Mouse (Mus musculus) embryonic facial prominence, embryonic 11.5 days (tissue): ENCODE results near the gene Psmb10. TPM values are rescaled to one million over a fixed set of nuclear protein-coding genes. Genes with fewer than 3 reads are reported as not detected.

Experiments
- ATAC-seq: fragments of 200-750 bp; cut with Nextera tagmentation; replicated peaks from 2 replicates; pipeline ENCODE4 v1.8.0; 2017; ENCODE audit warnings: low read depth; ENCODE audit not compliant: insufficient number of reproducible peaks, low FRiP score, low TSS enrichment
- DNase-seq: peaks from one replicate; pipeline ENCODE4 v3.0.0-alpha.2; 2015; ENCODE audit warnings: low spot score
- H3K27ac ChIP-seq: fragments of 300-500 bp; sonication (generic); replicated peaks from 2 replicates; pipeline ENCODE4 v1.5.1; 2014; ENCODE audit warnings: mild to moderate bottlenecking, low read depth, low read length, control low read depth
- H3K27me3 ChIP-seq: fragments of 300-500 bp; sonication (generic); 2 replicates; pipeline ENCODE4 v1.6.1; 2014; ENCODE audit warnings: mild to moderate bottlenecking, low read length, moderate library complexity, mixed read lengths; ENCODE audit not compliant: control insufficient read depth, insufficient read depth
- H3K36me3 ChIP-seq: fragments of 300-500 bp; sonication (generic); replicated peaks from 2 replicates; pipeline ENCODE4 v1.6.1; 2014; ENCODE audit warnings: low read depth, mild to moderate bottlenecking, low read length, moderate library complexity, mixed read lengths; ENCODE audit not compliant: control insufficient read depth, insufficient read depth
- H3K4me1 ChIP-seq: fragments of 300-500 bp; sonication (generic); 2 replicates; pipeline ENCODE4 v1.6.1; 2014; ENCODE audit warnings: low read length, mixed read lengths; ENCODE audit not compliant: control insufficient read depth, insufficient read depth
- H3K4me2 ChIP-seq: fragments of 300-500 bp; sonication (generic); 2 replicates; pipeline ENCODE4 v1.6.1; 2014; ENCODE audit warnings: low read depth, mild to moderate bottlenecking, control low read depth, low read length, moderate library complexity
- H3K4me3 ChIP-seq: fragments of 300-500 bp; sonication (generic); 2 replicates; pipeline ENCODE4 v1.5.1; 2014; ENCODE audit warnings: low read depth, low read length, control low read depth
- H3K9ac ChIP-seq: fragments of 300-500 bp; sonication (generic); replicated peaks from 2 replicates; pipeline ENCODE4 v1.6.1; 2014; ENCODE audit warnings: mild to moderate bottlenecking, control low read depth, low read length
- H3K9me3 ChIP-seq: fragments of 300-500 bp; sonication (generic); replicated peaks from 2 replicates; pipeline ENCODE4 v1.6.1; 2016; ENCODE audit warnings: mild to moderate bottlenecking, low read length, inconsistent platforms, mixed read lengths; ENCODE audit not compliant: control insufficient read depth
- WGBS: fragments of 180-500 bp; shearing (Covaris S2); extraction: QIAGEN DNeasy Blood & Tissue Kit; methylation state at CpG from one replicate; pipeline ENCODE4 v1.1.7; 2014; 5-methylcytosine and 5-hydroxymethylcytosine counted together
- polyA plus RNA-seq: library from polyadenylated mRNA; unstranded; fragments of >200 nt; fragmentation: Nextera tagmentation; extraction: Ambion mirVana; gene quantifications from 2 replicates; pipeline ENCODE4 v1.2.1, GENCODE M21; 2014

The Psmb10 gene
- polyA plus RNA-seq, 1 experiment from 2014 or later: 23.1 TPM

DNA sequence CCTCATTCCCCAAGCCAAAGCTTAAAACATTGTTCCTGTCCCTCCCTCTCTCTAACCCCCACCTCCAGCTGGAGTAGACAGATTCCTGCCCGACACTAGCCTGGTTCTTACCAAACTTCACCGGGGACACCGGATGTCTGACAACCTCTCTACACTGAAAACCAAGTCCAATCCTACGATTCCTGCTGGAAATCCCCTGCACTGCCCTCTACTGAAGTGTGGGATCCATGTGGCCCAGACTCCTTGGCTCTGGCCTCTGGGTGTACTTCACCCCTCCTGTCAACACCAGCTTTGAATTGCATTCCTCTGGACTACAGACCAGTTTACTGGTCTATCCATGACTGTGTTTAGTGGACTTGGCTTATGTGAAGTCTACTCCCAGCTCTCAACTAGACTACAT, 18.3 kb upstream of the Psmb10 start:
- no peak overlapping the region for H3K4me2 ChIP-seq

DNA sequence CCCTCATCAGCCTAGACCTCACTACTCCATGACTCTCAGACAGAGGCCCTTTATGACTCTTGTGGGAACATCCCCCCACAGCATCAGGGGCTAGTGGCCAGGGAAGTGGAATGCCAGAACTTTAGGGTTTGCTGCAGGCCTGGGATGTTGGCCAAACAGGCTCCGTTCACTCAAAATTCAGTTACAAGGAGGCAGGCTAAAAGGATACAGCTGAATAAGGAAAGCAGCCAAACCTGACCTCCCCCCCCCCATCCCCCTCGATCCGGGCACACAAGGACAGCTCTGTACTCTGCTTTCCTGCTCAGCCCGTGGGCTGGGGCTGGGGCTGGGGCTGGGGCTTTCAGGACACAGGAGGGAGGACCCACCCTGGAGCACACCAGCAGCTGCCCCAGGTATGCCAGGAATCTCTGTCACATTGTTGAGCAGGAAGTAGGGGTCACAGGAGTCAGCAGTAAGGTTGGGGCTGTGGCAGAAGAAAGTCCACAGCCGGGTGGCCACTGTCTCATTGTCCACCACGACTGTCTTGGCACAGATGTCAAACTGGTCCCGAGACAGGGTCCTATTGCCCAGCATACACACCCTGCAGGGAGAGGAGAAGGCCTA, 12.9 kb upstream of the Psmb10 start:
- Histone ChIP-seq H3K27me3 (no peaks in the 10 kb centered on the region), H3K27ac (no peak overlapping the region), H3K4me1 (no peaks in the 10 kb centered on the region), H3K4me3 (no peak overlapping the region), H3K9me3 (no peaks in the 10 kb centered on the region), H3K4me2 (no peak overlapping the region), H3K9ac (no peak overlapping the region), H3K36me3 (no peaks in the 10 kb centered on the region; the same call in none of the 2 replicates)
- no peak for DNase-seq
- WGBS: 19% methylated on average over 7 of the region's 7 CpGs
- ATAC-seq: no peak

More for the DNA sequence above, 18.3 kb upstream of the Psmb10 start:
- H3K9me3 ChIP-seq: no peaks in the 10 kb centered on the region
- no peaks in the 10 kb centered on the region for H3K4me1 ChIP-seq
- DNase-seq (no peak), ATAC-seq (no peak)
- 91% methylated on average over 4 of the region's 4 CpGs for WGBS
- H3K27me3 ChIP-seq: no peaks in the 10 kb centered on the region
- H3K9ac ChIP-seq: no peak overlapping the region
- no peaks in the 10 kb centered on the region; the same call in 1 of the 2 replicates for H3K36me3 ChIP-seq
- H3K27ac ChIP-seq: no peak overlapping the region
- no peak overlapping the region for H3K4me3 ChIP-seq

DNA sequence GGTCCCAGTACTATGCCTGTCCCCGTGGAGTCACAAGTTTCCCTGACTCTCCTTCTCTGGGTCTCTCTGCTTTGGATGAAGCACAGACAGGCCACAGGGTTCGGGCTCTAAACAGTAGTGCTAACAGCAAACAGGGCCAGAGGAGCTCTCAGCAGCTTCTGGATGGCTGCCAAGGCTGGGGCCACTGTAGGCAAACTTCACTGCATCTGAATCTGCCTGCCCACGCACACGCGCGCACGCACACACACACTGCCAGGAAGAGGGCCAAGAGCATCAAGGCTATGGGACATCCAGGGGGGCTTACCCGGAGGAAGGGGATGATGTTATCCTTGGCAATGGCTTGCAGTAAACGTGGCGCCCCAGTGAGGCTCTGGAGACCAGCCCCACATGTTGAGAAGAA, 11.1 kb upstream of the Psmb10 start:
- Histone ChIP-seq H3K4me1 (no peaks in the 10 kb centered on the region), H3K27me3 (no peaks in the 10 kb centered on the region), H3K4me3 (no peak overlapping the region), H3K4me2 (no peak overlapping the region), H3K36me3 (peaks cover 5% of the 10 kb centered on the region), H3K27ac (no peak overlapping the region), H3K9me3 (no peaks in the 10 kb centered on the region), H3K9ac (no peak overlapping the region)
- ATAC-seq (no peak), DNase-seq (no peak)
- WGBS: 90% methylated on average over 10 of the region's 10 CpGs

DNA sequence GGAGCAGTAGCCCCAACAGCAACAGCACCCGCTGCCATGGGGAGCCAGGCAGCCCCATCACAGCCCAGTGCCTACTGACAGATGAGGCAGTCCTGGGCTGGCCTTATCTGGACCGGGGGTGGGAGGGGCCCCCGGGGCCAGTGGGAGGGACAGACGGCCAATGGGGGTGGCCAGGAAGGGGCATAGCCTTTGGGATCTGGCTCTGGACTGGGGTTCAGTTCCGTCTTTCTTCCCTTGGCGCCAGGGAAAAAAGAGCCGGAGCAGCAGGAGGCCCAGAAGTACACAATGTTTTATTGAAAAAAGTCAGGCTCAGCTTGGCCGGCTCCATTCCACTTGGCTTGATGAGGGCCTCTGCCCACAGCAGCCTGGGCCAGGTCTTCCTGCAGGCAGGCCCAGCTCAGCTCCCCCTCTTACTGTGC, 5.1 kb upstream of the Psmb10 start, which contains the start of gene Lcat:
Lcat (minus strand) TSS at position 62 of the 419 bp plus-strand sequence.
- Histone ChIP-seq H3K27me3 (no peaks in the 10 kb centered on the region), H3K4me2 (no peak within 1 kb of the TSS), H3K4me1 (no peaks in the 10 kb centered on the region), H3K36me3 (peaks cover 7% of the 10 kb centered on the region), H3K4me3 (no peak within 1 kb of the TSS), H3K9me3 (no peaks in the 10 kb centered on the region), H3K27ac (no peak within 1 kb of the TSS), H3K9ac (no peak within 1 kb of the TSS)
- ATAC-seq: no peak
- WGBS: 71% methylated on average over 8 of the region's 8 CpGs
- no peak for DNase-seq

DNA sequence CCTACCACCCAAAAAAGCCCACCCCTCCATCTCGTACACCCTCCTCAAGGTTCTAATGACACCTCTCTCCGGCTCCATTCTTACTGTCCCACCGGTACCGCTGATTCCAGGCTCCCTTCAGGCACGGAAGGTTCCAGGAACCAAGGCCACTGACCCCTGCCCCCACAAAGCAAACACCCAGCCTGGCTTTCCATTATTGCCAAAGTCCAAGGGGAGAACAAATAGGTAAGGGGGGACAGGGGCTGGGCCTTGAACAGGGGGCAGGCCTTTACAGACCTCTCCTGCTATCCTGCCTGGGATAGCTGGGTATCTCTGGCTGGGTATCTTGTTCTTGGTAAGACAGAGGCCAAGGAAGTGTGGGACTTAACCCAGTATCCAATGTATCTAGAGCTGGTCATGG, 4.3 kb upstream of the Psmb10 start:
- Histone ChIP-seq H3K4me2 (no peak overlapping the region), H3K4me1 (no peaks in the 10 kb centered on the region; the same call in 1 of the 2 replicates), H3K36me3 (peaks cover 7% of the 10 kb centered on the region), H3K27me3 (no peaks in the 10 kb centered on the region), H3K4me3 (no peak overlapping the region), H3K27ac (no peak overlapping the region), H3K9me3 (no peaks in the 10 kb centered on the region), H3K9ac (no peak overlapping the region)
- DNase-seq (no peak), ATAC-seq (no peak)
- 97% methylated on average over 5 of the region's 5 CpGs for WGBS

DNA sequence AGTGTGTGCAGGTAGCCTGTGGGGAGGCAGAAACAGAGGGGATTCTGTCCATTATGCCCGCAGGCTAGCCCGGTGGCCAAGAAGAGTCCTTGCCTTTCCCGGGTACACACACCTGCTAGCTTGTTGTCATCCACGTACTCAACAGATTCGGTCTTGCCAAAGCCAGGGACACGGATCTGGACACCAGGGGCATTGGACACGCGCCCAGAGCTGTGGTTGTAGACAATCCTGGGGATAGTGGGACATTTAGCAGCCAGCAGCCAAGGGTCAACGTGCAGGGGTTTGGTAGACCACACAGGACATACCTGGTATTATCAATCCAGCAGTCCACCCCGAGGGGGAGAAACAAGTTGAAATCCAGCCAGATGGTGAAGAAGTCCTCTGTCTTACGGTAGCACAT, 3.8 kb upstream of the Psmb10 start:
- Histone ChIP-seq H3K36me3 (peaks cover 7% of the 10 kb centered on the region), H3K9me3 (no peaks in the 10 kb centered on the region), H3K4me3 (no peak overlapping the region), H3K4me2 (no peak overlapping the region), H3K4me1 (no peaks in the 10 kb centered on the region; the same call in 1 of the 2 replicates), H3K9ac (no peak overlapping the region), H3K27me3 (no peaks in the 10 kb centered on the region), H3K27ac (no peak overlapping the region)
- no peak for DNase-seq
- 95% methylated on average over 11 of the region's 11 CpGs for WGBS
- no peak for ATAC-seq

DNA sequence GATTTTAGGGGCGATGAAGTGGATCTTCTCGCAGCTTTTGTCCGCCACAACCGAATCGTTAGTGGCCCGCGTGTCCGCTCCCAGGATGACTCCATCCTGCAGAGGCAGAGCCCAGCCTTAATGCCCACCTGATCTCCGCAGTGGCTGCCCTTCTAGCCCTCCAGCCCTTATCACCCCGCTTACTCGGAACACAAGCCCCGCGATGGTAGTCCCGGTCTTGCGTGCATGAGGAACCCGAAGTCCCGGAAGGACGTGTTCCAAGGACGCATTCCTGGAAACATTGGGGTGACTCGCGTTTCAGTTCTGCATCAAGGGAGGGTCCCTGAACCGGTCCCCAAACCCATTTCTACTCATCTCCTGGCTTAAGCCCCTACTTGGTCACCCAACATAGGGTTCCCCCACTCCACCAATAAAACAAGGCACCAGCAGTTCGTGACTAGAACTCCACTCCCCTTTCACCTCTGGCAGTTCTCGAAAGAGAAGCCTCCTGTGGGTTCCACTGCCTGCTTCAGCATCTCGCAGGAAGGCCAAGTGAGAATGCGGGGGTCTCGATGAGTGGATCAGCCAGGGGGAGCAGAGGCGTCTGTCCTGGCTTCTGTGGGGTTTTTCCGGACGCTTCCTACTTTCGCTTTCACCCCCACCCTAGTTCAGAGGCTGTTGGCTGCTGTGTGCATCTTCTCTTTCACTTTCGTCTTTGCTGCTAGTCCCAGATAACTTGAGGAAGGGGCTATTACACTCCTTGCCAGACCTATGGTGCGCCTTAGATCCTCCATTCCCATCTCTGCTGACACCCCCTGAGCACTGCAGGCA, 543 bp downstream of the Psmb10 start:
- Histone ChIP-seq H3K9me3 (no peaks in the 10 kb centered on the region), H3K4me3 (peak overlapping the region; percentile 77), H3K9ac (peak overlapping the region; percentile 69), H3K4me1 (no peaks in the 10 kb centered on the region; the same call in 1 of the 2 replicates), H3K36me3 (no peaks in the 10 kb centered on the region), H3K4me2 (peak overlapping the region; percentile 72), H3K27ac (0 out of 2 replicates have a peak overlapping the region, but pooled peaks have one; percentile 44), H3K27me3 (no peaks in the 10 kb centered on the region)
- DNase-seq: peak; percentile 31
- WGBS: 4% methylated on average over 33 of the region's 33 CpGs
- peak; percentile 32; the same call in 1 of the 2 replicates for ATAC-seq
